Mouse (Mus musculus): ENCODE results near the gene Rapgef5.

Gene Rapgef5

DNA sequence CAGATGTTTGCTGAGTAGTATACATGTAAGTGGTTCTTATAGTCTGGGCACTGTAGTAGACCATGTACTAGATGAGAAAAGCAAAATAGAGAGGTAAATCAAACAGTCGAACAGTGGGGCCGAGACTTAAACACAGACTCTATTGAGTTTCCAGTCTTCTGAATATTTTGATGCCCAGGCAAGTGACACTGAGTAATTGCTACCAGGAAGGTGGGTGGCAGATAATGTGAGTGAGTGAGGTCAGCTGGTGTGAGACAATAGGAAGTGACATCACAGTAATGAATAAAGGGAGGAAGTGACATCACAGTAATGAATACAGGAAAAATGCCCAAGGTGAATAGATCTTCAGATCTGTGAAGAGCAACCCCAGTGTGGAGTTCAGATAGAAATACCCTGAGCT lies at the start of gene Rapgef5:
Rapgef5 (plus strand) TSS at position 301 of the 400 bp plus-strand sequence.
- DNase-seq: no peak

DNA sequence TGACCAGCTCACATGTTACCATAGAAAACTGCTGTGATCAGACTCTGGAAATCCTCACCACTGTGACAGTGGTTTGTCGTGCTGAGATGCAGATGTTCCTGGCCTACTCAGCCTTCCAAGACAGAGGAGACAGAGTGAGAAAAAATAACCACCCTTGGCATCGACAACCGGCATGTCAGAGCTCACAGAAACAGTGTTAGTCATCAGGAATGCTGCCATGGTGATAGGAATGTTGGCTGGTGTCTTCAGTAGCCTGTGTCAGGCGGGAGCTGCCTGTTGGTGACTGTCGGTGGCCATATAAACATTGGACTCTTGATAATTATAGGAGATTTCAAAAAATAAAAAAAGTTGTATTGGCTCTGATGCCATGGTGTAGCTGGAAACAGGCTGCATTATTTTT lies 48.0 kb upstream of the Rapgef5 start:
- no peak for DNase-seq

GRCm38 (mm10) chr12:117479014-117479413 lies 37.3 kb upstream of the Rapgef5 start:
- no peak for DNase-seq

DNA sequence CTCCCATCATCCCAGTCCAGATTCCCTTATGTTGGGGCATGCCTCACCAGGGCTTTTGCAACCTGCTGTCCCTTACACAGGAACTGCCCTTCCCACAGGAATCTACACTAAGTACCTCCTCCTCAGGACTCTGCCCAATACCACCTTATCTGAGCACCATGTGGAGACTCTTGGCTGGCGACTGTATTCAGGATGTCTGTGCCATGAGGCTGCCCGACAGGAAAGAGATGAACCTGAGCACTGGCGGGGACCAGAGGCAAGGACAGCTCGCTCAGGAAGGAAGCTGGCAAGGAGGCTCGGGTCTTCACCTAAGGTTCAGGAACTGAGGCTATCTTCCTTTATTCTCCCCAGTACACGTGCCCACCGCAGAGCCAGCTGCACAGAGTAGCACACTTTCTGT lies 36.6 kb upstream of the Rapgef5 start:
- DNase-seq: no peak

DNA sequence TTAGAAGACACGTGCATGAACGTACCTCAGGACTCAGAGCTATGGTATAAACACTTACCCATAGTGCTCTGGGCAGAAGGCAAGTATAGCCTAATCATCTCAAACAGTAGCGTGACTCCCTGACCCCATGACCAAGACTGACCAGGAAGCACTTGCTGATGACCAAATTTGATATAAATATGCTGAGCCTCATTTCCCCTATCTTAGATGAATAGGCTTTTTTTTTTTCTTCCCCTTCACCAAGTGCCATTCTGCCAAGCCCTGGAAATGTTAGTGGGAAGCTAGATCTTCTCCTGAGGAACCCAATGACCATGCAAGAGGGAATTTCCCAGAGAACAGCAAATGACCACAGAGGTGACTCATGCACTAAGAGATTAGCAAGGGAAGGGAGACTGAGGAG lies 35.3 kb upstream of the Rapgef5 start:
- no peak for DNase-seq

- no peak for DNase-seq
These were observed 33.6 kb upstream of the Rapgef5 start for GRCm38 (mm10) chr12:117482665-117483064.

- DNase-seq: no peak
These were observed 29.9 kb upstream of the Rapgef5 start for GRCm38 (mm10) chr12:117486118-117487057.

GRCm38 (mm10) chr12:117496501-117497176 lies 19.6 kb upstream of the Rapgef5 start:
- DNase-seq: no peak

DNA sequence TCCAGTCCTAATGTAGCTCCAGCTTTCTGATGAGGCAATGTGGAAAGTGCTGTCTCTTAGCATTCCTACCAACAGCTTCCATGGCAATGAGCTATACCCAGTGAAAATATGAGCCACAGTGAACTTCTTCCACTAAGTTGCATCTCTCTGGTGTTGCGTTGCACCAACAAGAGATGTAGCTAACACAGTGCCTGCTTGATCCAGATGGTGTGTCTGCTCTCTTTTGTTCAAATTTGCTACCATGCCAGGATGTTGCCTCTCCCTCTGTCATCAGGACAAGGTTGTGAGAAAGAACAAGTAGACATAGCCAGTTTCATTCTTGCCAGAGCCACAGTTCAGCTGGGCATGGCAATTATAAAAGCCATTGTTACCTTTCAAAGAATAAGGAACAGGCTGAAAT lies 18.9 kb upstream of the Rapgef5 start:
- DNase-seq: no peak

DNA sequence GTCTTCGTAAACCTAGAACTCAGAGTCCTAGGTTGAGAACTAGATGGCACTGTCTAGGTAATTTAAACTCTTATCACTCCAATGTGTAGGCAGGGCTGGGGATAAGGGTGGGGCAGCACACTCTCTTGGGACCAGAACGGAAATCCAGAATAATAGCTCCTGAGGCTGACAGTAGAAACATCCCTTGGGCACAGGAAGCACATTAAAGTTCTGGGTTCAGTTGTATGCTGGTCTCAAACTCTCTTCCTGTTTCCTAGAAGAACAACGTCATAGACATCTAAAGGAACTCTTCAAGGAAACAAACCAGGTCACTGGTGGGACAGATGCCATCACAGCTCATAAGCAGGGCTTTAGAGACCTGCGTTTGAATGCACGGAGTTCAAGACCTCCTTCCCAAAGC lies 17.0 kb upstream of the Rapgef5 start:
- DNase-seq: no peak

DNA sequence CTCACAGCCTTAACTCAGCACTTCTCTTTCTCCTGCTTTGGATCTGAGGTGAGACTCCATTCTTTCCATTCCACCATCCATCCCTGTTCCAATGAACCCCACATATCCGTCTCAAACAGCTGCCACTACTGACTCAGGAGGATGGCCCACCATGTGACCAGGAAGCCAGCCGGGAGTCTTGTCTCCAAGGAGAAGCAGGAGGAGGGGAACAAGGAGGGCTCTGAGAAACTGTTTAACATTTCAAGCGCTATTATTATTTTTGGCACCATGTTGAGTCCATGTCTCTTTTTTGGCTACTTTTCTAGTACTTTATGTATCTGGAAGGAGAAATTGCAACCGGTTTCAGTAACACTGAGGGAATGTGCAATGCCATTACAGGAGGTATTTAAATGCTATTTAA lies 15.1 kb upstream of the Rapgef5 start:
- DNase-seq: no peak

DNA sequence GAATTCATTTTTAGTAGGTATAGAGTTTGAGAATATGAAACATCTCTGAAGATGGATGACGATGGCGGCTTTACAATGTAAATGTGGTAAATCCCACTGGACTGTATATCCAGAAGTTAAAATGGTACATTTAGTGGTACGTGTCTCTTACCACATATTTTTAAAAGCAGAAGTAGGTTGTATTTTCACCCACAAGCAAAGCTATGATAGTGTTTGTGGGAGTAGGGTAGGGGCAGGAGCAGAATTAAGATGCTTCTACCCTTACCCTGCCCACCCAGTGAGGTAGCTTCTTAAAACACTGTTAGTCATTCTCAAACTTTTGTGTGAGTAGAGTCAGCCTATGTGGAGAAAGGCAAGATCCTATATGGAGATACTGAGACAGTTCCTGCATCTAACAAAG lies 13.4 kb upstream of the Rapgef5 start:
- no peak for DNase-seq

DNA sequence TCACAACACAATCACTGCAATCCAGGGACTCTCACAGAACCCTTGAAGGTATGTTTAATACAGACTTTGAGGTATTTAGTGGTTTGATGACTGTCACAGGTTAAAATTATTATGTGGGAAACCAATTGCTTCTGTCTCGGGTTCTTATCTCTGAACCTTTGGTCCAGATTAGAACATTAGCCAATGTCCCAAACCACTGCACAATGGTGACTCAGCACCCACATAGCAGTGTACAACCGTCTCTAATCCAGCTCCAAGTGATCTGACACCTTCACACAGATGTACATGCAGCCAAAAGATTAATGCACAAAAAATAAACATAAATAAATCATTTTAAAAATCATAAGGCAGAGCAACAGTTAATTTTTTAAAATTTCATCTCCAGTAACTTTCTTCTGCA lies 11.1 kb upstream of the Rapgef5 start:
- no peak for DNase-seq

GRCm38 (mm10) chr12:117507772-117508171 lies 8.5 kb upstream of the Rapgef5 start:
- DNase-seq: no peak

GRCm38 (mm10) chr12:117509919-117510318 lies 6.4 kb upstream of the Rapgef5 start:
- no peak for DNase-seq

- no peak for DNase-seq
These were observed 3.8 kb upstream of the Rapgef5 start for GRCm38 (mm10) chr12:117512468-117512867.

- DNase-seq: no peak
These were observed 2.9 kb upstream of the Rapgef5 start for GRCm38 (mm10) chr12:117513150-117513932.

- DNase-seq: no peak
These were observed 1.1 kb downstream of the Rapgef5 start for GRCm38 (mm10) chr12:117517275-117517936.

DNA sequence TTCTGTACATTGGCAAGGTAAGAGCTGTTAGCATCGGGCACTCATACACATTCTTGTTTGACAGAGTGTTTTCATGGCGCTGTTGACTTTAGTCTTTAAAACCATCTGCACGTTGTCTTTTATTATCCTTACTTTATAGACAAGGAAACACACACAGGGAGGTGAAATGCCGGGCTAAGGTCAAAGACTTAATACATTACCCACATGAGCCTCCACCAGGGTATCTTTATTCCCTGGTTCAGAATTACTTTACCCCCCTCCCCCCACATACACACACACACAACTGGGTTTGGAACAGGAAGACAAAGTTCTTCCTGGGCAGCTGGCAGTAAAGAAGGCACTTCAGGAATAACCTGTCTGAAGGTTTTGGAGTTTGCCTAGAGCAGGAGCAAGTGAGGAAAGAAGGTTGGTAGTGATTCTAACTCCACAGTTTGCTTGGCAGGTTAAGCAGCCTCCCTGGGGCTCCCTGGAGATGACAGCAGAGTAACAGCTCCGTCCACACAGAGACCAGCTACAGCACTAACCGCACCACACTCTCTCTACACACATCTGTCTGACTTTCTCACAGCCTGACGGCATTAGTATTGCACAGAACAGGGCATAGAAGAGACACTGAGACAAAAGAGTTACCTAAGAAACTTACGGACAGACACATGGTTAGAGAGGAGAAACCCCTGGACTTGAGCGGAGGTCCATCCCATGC lies 8.2 kb downstream of the Rapgef5 start:
- DNase-seq: no peak

- DNase-seq: peak; percentile 26
These were observed 11.6 kb downstream of the Rapgef5 start for GRCm38 (mm10) chr12:117527889-117528288.

- no peak for DNase-seq
These were observed 12.3 kb downstream of the Rapgef5 start for GRCm38 (mm10) chr12:117528509-117529145.

DNA sequence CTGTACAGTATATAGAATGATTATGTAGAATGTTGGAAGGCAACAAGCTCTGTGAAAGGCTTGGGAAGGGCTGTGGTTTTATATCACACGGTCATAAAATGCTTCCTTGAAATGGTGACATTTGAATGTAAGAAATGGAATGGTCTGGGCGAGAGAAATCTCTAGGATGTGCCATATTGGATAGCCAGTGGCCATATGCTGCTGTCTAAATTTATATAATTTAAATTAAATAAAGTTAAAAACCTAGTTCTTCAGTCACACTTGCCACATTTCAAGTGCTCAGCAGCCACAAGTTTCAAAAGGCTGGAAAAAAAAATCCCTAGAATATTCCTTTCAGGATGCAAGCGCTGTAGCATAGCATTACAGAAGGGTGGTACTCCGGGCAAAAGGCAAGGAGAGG lies 14.8 kb downstream of the Rapgef5 start:
- DNase-seq: no peak
